Mouse (Mus musculus) layer of hippocampus, adult 2 months (tissue): ENCODE results near the gene Jag2. TPM values are rescaled to one million over a fixed set of nuclear protein-coding genes. Genes with fewer than 3 reads are reported as not detected.
A peak's percentile ranks its signal among the peaks of the same experiment; 100 is the strongest.

ENCODE experiments used
- DNase-seq, 2 experiments: peaks; one replicate each; pipeline ENCODE4 v3.0.0; 2022; ENCODE audit warnings: low spot score in 2 of 2
- H3K27ac ChIP-seq: fragments of 200-600 bp; 2 replicates; pipeline ENCODE4 v1.8.1; 2022
- H3K4me3 ChIP-seq: fragments of 200-600 bp; 2 replicates; pipeline ENCODE4 v1.8.1; 2022; ENCODE audit warnings: mild to moderate bottlenecking
- CTCF ChIP-seq: fragments of 200-600 bp; conservative IDR thresholded peaks from 2 replicates; pipeline ENCODE4 v1.8.1; 2022; ENCODE audit warnings: antibody characterized with exemption, mild to moderate bottlenecking, moderate library complexity
- total RNA-seq, 2 experiments: library from RNA; stranded (reverse); gene quantifications; 2 replicates each; pipeline ENCODE4 v1.2.3; 2021

Gene Jag2
- total RNA-seq, 2 experiments from 2014 or later = 44.1 to 52.1 TPM

DNA sequence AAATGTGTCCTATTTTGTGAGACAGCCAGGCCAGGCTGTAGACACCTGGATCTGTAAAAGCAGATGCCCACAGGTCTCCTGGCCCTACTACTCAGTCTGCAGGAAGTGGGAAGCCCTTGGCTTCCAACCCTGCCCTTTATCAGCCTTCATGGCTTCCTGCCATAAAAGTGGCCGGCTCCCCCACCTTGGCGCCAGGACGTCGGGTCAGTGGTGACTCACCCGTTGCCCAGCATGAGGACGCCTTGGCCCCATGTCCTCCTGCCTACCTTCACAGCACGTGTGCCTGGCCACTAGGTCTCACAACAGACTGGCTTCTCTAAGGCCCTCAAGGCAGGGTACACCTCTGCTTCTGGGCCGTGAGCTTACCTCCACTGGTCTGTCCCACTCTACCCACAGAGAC is 22.9 kb upstream of the Jag2 start:
- TF ChIP-seq CTCF = no peak
- Histone ChIP-seq H3K4me3 (no peak overlapping the region), H3K27ac (peak overlapping the region; percentile 6; the same call in 1 of the 2 replicates)
- DNase-seq = no peak

DNA sequence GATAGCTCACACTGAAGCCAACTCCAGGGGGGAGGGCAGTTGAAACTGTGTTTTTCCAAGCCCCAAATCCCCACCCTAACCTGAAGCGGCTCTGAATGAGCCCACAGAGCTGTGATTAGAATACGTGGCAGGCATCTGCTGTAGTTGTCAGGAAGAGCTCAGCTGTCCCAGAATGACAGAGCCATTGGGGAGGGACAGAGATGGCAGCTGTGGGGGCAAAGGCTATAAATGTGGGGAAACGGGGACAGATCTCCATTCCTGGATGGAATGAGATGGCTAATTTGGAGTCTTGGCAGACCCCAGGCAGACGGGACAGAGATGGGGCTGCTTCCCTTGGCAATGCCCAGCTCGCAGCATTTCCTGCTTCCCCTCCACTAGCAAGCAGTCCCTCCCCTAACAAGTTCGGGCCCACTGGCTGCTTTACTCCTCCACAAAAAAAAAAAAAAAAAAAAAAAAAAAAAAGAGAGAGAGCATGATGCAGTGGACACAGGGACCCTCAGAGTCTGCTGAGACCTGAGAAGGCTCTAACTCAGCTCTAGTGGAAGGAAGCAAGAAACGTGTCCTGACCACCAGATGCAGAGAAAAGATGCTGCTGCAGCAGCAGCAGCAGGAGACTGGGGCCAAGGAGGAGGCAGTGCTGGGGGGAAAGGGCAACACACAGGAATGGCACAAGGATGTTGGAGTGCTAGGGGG is 21.7 kb upstream of the Jag2 start:
- peak overlapping the region; percentile 84 for H3K27ac ChIP-seq
- H3K4me3 ChIP-seq = no peak overlapping the region
- TF ChIP-seq CTCF = no peak
- no peak for DNase-seq

DNA sequence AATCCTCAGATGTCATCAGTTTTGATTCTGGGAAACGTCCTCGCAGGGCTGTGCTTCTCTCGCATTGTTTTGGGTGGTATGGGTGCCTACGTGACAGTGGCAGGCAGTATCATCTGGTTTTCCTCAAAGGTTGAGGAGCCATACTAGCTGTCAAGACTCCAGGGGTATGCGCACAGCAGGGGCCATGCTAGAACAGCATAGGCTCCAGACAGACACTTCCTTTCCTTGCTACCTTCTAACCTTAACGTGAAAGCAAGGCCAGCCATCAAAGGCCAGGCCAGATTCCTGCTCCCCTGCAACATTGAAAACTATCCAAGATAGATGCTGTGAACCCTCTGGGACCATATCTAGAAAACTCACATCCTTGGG is 21.2 kb upstream of the Jag2 start:
- DNase-seq = no peak
- H3K27ac ChIP-seq = peak overlapping the region; percentile 84
- no peak for TF ChIP-seq CTCF
- peak overlapping the region; percentile 68 for H3K4me3 ChIP-seq

DNA sequence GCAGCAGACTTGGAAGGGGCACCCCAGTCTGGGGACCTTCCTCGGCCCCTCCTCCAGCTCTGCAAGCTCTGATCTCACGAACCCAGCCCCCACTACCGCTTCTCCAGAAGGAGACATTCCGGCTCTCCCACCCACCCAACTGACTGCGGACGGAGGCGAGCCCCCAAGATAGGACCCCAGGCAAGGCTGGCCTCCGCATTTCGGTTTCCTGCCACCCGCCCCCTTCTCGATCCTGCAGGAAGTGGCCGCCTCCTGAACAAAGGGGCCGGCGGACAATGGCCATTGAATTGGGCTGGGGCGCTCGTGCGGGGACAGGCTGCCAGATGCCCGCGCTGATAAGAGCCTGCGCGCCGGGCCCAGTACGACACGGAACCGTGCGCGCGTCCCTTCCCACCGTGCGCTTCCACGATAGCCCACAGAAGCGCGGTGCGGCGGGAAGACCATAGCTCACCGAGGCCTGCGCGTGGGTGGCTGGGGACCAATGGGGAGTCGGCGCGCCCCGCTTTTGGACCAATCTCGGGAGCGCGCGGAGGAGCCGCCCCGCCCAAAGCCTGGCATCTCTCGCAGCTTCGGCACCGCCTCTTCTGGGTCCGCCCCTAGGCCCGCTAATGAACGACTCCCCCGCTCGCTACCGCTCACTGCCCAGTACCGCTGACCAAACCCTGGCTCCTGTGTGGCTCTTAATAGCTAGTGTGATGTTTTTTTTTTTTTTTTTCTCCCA is 20.6 kb upstream of the Jag2 start:
- H3K4me3 ChIP-seq = peak overlapping the region; percentile 68
- no peak for TF ChIP-seq CTCF
- DNase-seq = peak; percentile 92 to 93
- peak overlapping the region; percentile 84 for H3K27ac ChIP-seq

DNA sequence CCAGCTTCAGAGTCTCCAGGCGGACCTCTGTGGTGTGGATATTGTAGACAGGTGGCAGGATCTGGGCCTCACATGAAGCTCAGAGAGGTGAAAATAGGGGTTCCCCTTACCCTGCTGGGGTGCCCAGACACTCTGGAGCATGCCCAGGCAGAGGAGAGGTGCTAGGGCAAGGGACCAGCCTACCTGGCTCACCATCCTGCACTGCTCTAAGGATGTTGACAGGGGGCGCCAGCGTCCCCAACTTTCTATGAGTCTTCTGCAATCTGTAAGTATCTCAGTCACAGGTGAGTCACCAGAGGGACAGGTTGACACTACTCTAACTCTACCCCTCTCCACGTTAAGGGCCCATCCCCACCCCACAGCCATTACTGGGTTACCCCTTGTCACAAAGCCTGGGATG is 17.7 kb upstream of the Jag2 start:
- TF ChIP-seq CTCF = peak; percentile 78
- DNase-seq = no peak

DNA sequence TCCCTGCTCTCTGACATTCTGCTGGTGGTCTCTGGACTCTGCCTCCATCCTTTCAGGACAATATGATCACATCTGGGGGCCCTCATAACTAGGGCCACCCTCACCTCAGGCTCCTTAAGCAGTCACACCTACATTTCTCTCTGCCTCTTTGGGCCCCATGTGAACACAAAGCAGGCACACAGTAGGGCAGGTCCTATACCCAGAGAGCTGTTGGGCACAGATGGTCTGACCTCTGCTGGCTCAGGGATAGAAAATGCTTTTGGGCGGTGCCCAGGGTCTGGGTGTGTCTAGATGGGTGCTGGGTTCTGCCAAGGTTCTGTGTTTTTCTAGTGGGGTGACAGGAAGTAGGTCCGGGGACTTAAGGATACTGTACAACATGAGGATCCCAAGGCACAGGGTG is 14.1 kb upstream of the Jag2 start:
- no peak for DNase-seq
- no peak overlapping the region for H3K27ac ChIP-seq
- H3K4me3 ChIP-seq = no peak overlapping the region
- TF ChIP-seq CTCF = no peak

More for the DNA sequence above, 17.7 kb upstream of the Jag2 start:
- Histone ChIP-seq H3K27ac (no peak overlapping the region), H3K4me3 (no peak overlapping the region)

DNA sequence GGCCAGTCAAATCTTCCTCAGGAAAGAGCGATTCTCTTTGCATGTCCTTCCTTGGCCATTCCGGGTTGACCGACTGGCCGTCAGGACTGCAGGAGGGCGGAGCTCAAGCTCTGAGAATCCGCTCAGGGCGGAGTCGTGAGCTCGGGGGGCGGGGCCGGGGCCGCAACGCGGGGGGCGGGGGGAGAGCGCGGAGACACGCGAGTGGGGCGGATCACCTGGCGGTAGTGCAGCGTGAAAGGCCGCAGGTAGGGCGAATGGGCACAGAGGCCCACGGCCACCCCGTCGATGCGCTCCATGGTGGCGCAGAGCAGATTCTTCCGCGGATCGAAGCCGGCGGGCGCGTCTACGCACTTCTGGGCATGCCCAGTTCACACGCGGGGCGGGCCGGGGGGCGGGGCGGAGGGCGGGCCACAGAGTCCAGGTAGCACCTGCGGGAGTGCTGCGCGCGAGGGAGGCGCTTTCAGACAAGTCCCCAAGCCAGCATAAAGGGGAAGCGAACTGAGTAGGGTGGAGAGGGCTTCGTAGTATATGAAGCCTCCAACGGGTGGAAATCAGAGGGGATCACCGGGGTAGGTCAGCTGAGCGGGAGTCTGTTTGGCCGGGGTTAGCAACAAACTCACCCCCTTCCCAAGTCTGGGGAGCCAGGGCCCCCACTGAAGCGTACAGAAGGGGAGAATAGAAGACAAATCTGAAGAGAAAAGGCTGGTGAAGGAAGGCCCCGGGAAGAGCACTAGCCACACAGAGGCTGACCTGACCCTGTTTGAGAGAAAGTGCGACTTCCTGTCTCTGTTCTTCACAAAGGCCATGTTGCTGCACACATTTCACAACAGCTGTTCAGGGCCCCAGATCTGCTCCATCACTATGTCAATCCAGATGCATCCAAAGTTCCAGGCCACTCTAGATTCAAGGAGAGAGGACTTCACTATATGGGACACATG is 12.5 kb upstream of the Jag2 start, which contains the start of gene Nudt14:
Gene Nudt14 (minus strand): TSS at position 349 of the 938 bp plus-strand sequence.
- 0 out of 2 replicates have a peak, but pooled peaks have one; percentile 5 for TF ChIP-seq CTCF
- DNase-seq = peak in 1 of 2 experiments; percentile 47
- H3K27ac ChIP-seq = peak within 1 kb of the TSS; percentile 96
- peak within 1 kb of the TSS; percentile 86 for H3K4me3 ChIP-seq

DNA sequence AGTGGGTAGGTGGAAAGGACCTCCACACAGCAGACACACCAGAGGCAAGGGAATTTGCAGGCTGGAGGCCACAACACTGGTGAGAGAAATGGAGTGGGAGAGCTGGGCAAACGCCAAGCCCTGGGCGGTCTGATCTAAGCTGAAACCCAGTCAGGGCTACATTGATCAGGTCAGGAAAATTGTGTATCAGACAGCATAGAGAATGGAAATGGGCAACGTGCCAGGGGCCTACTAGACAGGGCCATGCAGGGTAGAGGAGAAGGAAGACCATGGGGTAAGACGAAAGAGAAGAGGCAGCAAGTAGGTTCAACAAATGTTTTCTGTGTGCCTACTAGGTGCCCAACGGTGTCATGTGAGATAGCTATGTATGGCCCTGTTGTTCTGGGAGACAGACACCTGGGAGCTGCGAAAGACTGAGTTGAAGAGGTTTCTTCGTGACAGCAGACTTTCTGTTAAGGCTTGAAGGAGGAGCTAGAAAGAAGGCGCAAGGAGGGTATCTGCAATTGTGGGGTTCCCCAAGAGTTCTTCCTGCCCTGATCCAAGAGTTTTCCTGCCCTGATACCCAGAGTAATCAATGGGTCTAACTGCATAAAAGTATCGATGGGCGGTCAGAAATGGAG is 11.7 kb upstream of the Jag2 start:
- TF ChIP-seq CTCF = no peak
- peak overlapping the region; percentile 96 for H3K27ac ChIP-seq
- no peak for DNase-seq
- peak overlapping the region; percentile 86 for H3K4me3 ChIP-seq

DNA sequence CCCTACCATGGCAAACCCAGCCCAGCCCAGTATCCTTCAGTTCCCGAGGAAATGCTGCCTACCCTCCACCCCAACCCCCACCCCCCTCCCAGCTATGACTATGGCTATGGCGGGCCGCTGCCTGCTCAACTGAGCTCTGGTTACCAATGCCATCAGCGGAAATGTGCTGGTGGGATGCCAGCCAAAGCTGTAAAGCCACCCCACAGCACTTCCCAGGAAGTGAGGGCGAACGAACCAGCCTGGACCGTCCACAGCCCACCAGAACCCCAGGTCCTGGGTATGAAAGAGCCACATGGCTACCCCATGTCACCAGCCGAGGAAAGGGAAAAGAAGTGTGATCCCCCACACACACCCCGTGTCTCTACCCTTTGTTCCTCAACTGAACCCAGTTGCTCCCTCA is 11.1 kb upstream of the Jag2 start:
- H3K27ac ChIP-seq = no peak overlapping the region

DNA sequence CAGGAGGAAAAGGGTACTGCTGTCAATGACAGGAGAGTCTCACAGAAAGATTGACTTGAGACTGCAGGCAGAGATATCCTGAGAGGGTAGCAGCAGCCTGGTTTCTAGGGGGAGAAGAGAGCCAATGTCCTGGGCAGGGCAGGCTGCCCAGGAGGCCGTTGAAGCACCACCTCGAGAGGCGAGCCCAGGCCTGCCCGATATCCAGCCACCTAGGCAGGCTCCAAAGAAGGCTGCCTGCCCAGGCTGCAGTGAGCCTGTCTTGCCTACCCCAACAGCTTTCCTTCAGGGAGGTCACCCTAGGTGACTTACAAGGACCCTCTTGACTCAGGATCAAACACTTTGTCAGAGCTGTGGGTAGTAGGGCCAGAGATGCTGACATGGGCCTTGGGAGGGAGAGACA is 10.7 kb upstream of the Jag2 start:
- no peak for TF ChIP-seq CTCF
- H3K27ac ChIP-seq = no peak overlapping the region
- DNase-seq = no peak
- H3K4me3 ChIP-seq = no peak overlapping the region

More for the DNA sequence above, 11.1 kb upstream of the Jag2 start:
- no peak overlapping the region for H3K4me3 ChIP-seq
- no peak for TF ChIP-seq CTCF
- DNase-seq = no peak

DNA sequence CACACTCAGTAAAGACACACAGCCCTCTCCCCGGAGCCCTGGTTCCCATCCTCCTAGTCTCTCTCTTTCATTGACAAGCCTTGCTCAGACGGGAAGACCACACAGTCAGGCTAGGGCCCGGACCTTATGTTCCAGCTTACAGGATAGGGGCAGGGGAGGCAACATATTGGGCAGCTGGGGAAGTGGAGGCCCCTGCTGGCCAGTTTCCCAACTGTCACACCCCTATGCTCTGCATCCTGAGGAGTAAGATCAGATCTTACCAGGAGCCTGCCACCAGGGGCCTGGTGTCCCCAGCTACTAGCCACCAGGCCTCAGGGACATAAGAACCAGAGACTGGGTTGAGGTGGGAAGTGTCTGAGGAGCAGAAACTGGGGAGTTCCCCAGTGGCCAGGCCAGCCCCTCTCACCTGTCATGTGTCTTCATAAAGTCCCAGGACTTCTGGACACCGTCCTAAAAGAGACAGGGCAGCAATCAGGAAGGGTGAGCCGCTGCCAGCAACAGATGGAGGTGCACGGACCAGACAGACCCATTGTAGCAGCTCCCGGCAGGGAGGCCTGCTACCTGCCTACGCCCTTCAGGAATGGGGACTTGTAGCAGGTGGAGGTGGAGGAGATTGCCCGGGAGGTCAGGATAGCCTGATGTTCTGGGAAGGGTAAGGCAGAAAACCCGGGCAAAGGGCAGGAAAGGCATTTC is 9.4 kb upstream of the Jag2 start:
- H3K27ac ChIP-seq = no peak overlapping the region
- no peak for DNase-seq
- no peak overlapping the region for H3K4me3 ChIP-seq
- peak; percentile 59 for TF ChIP-seq CTCF

DNA sequence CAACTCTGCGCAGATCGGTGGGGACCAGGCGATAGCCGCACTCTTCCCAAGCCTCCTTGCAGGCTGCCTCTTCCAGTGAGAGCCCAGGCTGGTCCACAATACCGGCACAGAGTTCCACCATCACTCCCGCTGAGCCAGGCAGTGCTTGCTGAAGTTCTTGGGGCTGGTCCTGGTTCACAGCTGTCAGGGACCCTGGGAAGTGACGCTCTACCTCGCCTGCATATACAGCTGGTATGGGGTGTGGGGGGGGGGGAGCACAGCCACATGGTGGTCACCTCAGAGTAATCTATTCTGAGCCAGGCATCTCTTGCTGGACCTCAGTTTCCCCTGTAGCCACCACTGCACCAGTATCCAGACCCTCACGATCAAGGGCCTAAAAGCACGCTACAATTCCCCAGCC is 8.8 kb upstream of the Jag2 start:
- Histone ChIP-seq H3K27ac (no peak overlapping the region), H3K4me3 (no peak overlapping the region)
- no peak for TF ChIP-seq CTCF
- DNase-seq = no peak
